Mouse (Mus musculus) thymus, postnatal 36 days (tissue): ENCODE results near the gene Ivd.

Source experiments
- DNase-seq, 2 experiments: peaks; one replicate each; pipeline ENCODE4 v3.0.0; 2022; ENCODE audit warnings: mixed read lengths in 2 of 2

The Ivd gene

DNA sequence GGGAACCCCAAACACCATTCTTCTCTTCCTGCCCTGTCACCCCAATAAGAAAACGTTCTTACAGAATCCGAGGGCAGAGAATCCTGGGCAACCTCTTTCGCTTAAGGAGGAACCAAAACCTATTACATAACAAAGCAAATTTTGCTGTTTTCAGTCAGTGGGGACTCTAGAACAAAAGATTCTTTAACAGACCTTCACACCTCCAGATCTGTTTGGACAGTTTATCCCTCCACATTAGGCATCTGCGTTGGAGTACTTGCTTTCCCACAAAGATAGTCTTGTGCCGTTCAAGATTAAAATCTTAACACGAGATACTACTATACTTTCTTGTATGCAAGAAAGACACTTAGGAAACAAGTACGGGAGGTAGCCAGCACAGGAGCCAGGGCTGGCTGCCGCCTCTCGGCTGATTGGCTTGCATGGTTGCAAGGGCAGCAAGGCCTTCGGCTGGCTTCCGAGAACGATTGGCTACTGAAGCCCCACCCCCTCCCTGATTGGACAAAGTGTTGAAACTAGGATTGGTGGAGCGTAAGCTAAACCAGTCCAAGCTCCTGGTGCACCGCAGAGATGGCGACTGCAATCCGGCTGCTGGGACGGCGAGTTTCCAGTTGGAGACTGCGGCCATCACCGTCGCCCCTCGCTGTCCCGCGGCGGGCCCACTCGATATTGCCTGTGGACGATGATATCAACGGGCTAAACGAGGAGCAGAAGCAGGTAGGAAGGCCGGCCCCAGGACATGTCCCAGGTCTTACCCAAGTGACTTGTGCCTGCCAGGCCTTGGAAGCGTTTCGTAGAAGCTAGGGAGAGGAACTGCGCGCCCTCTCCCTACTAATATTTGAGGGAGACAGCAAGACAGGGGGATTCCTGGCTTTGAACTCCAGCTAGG is at the start of gene Ivd:
Gene Ivd, plus strand, starts transcription at position 501 of the 886 bp plus-strand sequence.
- DNase-seq: peak; percentile 84 to 90

DNA sequence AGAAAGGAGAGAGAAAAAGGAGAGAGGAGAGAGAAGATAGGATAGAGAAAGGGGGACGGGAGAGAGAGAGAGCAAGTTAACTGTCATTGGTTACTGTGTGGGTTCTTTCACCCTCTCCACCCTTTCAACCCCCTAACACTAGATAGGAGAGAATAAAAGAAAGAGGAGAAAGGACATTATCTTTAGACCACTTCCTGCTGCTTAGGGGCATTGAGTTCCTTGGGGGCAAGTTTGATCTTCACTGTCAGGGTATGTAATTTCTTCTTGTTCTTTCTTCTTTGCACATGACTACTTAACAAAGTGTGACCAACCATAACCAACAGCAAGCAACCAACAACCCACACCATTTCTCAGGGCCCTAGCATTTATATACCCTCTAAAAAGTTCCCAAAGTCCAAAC is 49.0 kb upstream of the Ivd start:
- no peak for DNase-seq

DNA sequence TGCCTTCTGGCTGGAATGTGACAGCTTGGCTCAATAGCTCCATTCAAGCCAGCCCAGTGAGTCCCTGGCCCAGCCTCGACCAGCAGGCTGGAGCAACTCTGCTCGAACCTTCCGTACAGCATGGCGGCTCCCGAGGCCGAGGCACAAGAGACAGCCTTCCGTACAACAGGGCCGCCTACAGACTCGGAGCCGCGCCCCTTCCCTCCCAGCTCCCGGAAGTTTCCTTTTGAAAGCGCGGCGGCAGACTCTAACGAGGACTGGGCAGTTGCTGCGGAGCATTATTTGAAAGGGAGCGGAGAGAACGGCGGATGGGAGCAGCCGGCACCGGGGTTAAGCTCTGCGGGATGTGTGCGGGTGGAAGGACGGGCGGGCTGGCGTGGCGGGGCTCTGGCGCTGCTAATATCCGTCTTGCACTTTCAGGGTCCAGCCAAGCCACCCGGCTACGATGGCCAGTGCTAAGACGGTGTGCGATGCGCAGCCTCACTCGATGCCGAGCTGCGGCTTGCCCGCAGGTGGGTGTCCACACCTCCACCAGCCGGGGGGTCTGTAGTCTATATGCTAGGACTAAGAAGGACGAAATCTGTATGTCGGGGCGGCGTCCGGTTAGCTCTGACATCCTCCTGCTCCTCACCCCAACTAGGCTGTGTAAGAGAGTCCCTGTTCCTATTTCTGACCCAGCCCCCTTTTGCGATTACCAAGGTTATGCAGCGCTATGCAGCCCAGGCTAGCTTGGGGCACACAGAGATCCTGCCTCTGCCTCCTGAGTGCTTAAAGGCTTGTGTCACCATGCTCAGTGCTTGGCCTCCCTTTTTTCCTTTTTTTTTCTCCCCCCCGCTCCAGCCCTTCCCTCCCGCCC is 47.5 kb upstream of the Ivd start, which contains the start of gene Knstrn:
Gene Knstrn, plus strand, starts transcription at position 23 of the 856 bp plus-strand sequence.
- peak; percentile 85 to 86 for DNase-seq

DNA sequence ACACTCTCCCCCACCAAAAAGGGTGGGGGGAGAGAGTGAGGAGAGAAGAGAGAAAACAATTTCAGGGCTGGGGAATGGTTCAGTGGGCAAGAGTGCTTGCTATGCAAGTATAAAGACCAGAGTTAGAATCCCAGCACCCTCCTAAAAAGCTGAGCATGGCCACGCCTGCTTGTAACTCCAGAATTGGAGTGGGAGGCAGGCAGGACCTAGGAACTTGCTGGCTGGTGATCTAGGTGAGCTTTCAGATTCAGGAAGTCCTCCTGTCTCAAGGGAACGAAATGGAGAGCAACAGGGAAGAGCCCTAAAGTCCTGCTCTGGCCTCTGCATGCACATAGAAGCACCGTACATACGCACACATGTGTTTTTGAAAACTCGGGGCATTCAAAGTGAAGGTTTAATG is 39.0 kb upstream of the Ivd start:
- DNase-seq: no peak

DNA sequence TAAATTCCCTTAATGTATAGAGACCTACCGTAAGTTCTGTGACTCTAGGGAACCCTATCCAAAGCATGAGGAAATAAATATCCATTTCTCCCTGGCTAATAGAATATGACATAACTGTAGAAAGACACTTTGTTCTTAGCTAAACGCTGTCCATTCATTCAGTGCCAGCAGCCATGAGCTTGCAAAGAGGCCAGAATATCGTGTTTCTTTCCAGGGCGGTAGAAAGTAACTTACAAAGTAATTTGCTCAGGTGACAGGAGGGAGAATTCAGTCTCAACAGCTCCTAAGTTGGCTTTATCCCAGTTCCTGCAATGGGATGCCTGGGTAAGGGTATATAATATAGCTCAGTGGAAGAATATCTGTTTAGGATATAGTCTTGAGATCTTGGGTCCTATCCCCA is 37.4 kb upstream of the Ivd start:
- no peak for DNase-seq

DNA sequence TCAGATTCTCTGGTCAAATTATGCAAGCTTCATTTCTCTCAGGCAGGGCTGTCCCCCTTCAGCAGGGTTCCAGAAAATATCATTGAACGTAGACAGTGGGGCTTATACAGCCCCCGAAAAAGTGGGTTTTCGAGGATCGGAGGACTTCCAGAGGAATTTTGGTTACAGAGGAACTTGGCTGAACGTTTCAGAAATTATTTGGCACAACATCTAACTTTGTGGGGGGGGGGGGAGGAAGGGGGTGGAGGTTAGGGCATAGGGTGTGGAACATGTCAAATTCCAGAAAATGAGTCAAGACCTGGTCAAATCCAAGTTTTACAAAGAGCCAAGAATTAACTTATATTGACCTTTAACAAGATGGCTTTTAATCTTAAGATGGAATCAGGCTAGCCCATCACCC is 32.7 kb upstream of the Ivd start:
- no peak for DNase-seq

DNA sequence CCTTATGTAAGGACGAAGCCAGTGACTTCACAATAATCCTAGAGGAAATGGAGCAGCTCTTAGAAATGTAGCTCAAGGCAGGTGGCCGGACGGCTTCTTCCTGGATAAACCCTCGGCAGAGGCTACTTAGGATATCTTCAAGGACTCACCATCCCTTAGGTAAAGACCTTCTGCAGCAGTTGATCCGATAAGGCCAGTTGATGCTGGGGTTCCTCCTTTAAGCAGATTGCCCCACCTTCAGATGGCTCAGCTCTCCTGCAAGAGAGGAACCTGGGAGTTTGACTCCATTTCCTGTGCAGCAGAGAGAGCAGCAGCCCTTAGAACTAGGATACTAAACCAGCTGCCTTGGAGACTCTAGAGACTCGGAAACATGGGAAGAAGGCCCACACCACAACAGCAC is 27.7 kb upstream of the Ivd start:
- no peak for DNase-seq

DNA sequence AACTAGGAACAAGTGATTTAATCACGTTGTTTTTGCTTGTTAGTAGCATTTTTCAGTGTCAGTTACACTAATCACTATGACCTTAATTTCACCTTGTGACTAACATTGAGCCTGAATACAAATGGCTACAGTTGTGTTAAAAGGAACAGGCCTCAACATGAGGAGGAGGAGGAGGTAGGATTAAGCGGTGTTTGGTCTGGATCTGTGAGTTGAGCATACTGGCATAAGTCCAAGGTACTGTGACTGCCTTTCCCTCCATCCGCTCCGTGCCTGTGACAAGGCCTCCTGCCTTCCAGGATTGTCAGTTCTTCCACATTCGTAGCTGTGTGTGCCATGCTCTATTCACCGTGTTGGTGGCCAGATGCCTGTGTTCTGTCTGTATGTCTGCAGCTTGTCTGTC is 26.6 kb upstream of the Ivd start:
- no peak for DNase-seq

DNA sequence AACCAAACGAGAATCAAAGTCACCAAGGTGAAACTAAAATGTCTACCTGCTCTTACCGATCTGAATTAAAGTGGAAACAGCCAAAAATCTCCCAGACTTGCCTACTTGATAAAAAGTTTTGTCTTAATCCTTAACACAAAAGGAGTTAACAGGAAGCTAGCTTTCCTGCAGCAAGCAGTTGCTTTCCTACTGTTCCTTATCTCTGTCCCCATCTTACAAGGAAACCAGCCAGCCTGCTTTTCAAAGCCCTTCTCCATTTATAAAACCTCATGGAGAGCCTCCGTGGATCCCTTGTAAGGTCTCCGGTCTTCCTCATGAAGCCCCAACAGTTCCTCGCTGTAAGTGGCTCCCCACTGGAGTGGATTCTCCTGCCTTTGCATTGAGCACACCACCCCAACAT is 23.4 kb upstream of the Ivd start:
- no peak for DNase-seq

DNA sequence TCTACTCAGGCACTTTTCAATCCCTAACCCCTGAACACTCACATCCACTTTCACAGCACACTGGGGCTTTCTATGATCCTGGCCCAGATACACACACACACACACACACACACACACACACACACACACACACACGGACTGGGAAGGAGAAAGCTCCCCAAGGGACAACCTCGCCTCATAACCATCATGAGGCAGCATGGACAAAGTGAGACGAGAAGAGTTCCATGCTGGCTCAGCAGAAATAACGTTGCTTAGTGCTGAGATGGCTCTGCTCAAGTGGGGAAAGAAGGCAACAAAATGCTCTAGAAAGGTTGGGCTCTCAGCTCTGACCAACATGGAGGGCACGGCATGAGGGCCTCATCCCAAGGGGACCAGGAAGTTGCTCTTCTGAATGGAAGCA is 20.6 kb upstream of the Ivd start:
- DNase-seq: no peak

DNA sequence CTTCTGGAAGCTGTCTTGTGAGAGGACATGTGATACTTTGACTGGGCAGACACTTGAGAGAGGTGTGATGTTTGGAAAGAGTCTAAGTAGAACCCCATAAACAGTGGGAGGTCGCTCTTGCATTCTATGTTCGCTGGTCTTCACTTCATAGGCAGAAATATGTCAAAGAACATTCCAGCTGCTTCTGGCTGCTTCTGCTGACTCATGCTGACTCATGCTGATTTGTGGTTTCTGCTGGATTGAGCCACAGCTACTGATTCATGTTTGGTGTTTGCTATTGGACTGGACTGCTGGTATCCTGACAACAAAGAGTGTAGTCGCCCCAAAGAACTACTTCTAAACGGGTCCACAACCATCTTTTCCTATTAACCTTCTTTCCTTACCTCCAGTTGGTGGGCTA is 20.0 kb upstream of the Ivd start:
- DNase-seq: no peak

DNA sequence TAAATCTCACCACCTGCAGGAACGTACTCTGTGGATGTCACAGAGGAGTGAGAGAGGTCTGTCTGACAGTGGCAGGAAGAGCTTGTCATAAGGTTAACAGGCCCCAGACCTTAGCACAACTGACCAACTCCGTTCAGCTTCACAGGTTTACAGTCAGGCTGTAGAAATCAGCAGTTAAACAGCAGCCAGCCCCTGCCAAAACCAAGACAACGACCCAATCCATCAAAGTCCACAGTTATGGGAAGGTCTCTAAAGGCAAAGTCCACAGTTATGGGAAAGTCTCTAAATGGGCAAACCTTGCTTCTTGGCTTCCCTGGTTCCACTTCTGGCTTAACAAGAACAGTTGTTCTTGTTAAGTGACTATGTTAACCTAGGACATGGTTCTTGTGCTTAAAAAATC is 17.3 kb upstream of the Ivd start:
- DNase-seq: no peak

DNA sequence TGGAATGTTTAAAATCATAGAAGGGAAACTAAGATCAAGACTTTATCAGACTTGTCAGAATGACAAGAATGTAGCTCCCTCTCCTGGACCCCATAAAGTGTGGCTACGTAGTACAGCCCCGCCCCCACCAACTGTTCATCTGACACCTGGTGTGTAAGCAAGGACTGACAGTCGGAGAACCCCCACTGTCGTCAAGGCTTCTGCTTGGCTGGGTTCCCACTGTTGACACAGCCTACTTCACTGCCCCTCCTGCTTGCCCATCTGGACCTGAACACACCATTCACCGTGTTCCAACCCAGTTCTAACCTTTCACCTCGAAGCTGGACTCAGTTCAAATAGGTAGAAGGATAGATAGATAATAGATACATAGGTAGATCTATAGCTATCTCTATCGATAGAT is 15.5 kb upstream of the Ivd start:
- DNase-seq: peak; percentile 75 to 86

DNA sequence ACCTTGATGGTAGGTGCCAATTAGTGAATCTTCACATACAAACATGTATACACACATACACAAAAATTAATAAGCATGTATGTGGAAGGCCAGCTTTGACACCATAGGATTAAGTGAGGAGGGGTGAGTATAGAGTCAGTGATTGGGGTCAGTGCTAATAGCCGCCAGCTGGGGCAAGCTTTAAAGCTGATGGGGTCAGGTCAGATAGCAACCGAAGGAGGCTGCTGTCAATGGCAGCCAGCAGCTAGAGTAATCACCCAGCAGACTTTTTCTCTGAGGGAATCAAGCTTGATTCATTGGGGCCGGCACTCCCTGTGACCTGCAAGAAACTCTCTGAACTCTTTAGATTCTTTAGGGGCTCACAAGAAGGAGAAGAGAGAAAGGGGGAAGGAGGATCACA is 10.0 kb upstream of the Ivd start:
- no peak for DNase-seq

DNA sequence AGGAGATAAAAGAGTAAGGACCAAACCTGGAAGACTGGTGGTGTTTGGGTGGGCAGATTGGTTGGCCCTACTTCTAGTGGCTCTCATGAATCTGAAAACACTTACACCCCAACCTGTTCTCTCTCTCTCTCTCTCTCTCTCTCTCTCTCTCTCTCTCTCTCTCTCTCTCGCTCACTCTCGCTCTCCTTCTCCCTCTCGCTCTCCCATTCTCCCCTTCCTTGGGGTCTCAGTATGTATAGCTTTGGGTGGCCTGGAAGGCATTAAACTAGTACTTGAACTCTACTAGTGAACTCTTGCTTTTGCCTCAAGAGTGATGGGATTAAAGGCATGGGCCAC is 554 bp downstream of the Ivd start:
- DNase-seq: no peak

DNA sequence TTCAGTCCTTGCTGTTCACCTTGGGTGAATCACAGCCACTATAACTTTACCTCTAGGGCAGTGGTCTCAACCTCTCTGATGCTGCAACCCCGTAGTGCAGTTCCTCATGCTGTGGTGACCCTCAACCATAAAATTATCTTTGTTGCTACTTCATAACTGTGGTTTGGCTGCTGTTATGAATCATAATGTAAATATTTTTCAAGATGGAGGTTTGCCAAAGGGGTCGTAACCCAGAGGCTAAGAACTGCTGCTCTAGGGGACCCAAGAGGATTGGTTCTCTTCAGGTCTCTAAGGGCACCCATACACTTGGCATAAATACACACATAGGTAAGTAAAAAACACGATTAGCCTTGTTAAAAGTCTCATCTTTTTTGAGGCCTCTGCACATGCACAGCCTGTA is 8.8 kb downstream of the Ivd start:
- no peak for DNase-seq

DNA sequence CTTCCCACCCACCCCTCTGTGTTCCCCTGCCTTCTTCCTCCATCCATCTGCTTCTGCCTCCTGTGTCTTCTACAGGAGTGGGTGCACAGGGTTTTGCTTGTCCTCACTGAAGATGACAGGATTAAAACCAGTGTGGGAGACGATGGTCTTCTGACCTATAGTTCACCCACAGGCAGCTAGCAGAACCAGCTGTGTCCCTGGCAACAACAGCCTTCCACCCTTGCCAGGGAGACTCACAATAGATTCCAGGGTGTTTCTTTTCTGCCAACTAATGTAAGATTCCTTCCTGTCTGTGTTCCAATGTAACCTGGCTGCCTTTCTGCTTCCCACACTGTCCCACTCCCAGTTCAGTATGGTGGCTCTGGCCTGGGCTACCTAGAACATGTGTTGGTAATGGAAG is 9.3 kb downstream of the Ivd start:
- no peak for DNase-seq

DNA sequence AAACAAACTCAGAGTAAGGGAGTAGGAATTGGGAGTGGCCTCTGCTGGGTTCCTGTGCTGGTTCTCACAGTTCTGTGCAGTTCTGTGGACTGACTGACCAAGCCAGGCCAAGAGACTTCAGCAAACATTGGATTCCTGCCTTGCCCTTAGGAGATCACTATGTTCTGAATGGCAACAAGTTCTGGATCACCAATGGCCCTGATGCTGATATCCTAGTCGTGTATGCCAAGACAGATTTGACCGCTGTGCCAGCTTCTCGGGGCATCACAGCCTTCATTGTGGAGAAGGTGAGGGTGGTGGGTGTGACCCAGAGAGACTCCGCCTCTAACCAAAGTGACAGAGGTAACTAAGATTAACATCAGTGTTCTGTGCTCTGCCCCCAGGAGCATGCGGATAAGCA is 11.3 kb downstream of the Ivd start:
- no peak for DNase-seq

DNA sequence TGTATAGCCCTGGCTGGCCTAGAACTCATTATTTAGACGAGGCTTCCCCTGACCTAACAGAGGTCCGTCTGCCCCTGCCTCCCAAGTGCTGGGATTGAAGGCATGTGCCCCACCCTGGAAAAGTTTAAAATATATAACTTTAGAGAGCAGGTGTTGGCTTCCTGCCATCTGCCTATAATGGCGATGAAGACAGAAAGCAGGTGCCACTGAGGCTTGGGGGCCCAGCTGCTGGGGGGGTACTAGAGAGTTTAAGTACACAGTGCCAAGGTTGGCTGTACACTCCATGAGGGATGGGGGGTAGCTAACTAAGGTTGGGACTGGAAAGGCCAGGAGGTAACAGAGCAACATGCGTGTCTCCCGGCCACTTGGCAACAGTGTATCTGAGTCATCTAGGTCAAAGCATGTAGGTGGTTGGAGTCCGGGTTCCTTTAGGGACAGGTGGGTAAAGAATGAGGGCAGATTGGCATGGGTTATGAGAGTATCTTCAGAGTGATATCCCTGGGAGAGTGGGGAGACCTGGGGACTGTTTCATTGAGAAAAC is 12.2 kb downstream of the Ivd start:
- DNase-seq: no peak

DNA sequence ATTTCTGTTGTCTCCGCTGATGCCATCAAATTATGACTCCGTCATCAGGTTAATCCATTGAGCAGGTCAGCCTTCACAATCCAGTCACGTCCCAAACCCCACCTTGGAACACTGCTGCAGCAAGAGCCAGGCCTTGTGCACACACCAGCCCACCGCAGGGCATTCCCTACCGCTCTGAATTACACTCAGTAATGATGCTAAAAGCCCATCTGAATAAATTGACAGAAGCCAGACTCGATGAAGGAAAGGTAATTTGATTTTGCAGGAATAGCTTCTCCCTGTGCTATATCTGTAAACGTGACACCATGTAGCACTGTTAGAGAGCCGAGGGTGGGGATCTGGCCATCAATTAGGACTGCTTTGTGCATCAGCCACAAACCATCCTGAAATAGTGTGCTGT is 13.6 kb downstream of the Ivd start:
- no peak for DNase-seq

DNA sequence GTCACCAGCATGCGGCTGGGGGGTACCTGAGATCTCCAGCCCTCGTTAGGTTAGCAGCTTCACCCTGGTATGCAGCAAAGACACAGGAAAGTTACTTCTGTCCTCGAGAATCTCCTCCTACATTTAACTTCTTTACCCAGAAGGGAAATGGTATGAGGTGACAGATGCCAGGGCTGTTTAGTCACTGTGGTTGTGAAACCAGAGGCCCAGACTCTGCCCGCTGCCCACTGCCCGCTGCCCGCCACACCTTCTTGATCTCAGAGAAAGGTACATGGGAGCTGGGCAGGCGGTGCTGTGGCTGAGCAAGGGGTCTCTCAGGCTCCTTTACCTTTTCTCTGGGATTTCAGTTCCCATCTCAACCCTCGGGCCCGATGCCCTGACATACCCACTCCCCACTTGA is 14.7 kb downstream of the Ivd start:
- DNase-seq: no peak

DNA sequence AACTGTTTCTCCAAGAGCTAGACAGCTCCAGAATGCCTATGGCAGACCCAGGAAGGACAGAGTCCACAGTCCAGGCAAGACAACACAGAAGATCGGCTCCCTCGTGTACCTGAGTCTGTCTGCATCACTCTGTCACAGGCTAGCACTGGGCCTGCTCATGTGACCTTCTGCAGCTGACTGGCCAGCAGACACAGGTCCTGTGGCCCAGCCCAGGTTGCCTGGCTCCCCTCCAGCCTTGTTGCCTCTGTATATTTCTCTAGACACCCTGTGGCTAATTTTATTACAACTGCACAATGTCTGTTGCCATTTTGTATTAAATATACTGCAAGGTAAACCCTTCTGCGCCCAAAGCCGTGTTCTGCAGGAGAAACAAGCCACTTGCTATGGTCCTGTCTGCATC is 19.3 kb downstream of the Ivd start:
- no peak for DNase-seq

DNA sequence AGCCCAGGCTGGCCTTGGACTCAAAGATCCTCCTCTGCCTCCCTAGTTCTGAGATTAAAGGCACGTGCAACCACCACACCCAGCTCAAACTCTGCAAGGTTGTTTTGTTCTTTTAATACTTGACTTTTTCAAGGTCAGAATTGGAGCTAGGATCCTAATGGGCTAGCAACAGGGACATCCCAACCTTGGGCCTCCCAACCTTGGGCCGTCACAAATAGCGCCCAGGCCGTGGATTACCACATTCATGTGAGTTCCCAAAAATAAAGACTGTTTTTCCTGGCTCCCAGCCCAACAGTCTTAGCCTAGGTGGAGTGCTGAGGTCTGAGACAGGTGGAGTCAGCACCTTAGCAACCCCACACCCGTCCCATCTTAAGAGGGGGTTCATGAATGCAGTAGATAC is 20.2 kb downstream of the Ivd start:
- DNase-seq: no peak
